Mouse (Mus musculus) thymus, adult 2 months (tissue): ENCODE results near the gene Wdhd1.

ENCODE experiments used
- CTCF ChIP-seq: fragments of 200-500 bp; IDR thresholded peaks from 2 replicates; pipeline ENCODE4 v1.5.1; 2012; ENCODE audit warnings: mild to moderate bottlenecking, control low read depth, low read length, moderate library complexity, borderline replicate concordance; ENCODE audit not compliant: control insufficient read depth, poor library complexity, insufficient read depth; ENCODE audit errors: extremely low read depth
- POLR2A ChIP-seq: fragments of 200-500 bp; IDR thresholded peaks from 2 replicates; pipeline ENCODE4 v1.6.1; 2012; ENCODE audit warnings: mild to moderate bottlenecking, low read length, control low read depth, moderate library complexity; ENCODE audit not compliant: control insufficient read depth, poor library complexity, insufficient read depth; ENCODE audit errors: extremely low read depth

DNA sequence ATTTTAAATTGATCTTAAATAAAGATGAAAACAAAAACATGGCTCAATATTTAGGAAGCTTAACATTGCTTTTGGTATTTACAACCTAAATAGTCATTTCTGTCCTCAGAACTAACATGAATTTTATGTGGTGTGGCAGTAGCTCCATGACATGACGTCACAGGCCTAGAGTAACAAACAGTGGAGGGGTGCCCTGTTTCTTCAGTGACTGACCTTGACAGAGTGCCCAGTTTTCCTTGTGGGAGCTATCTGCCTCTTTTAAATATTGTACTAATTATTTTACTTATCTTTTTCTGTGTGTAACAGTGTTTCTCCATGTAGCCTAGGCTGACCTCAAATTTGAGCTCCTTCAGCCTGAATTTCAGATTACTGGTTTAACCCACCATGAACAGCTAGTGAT is 15.1 kb upstream of the Wdhd1 start:
- TF ChIP-seq CTCF (no peak), POLR2A (no peak)
